Mouse (Mus musculus) hindbrain, postnatal 0 days (tissue): ENCODE data around the gene Npc1l1. TPM values are rescaled to one million over a fixed set of nuclear protein-coding genes. Genes with fewer than 3 reads are reported as not detected.

Experiments
- ATAC-seq: fragments of 200-750 bp; cut with Nextera tagmentation; 2 replicates; pipeline ENCODE4 v1.8.0; 2017; ENCODE audit warnings: mild to moderate bottlenecking, moderate TSS enrichment, moderate library complexity
- DNase-seq: peaks from one replicate; pipeline ENCODE4 v3.0.0-alpha.2; 2015; ENCODE audit warnings: low spot score
- H3K27ac ChIP-seq: fragments of 300-500 bp; sonication (generic); 2 replicates; pipeline ENCODE4 v1.5.1; 2014; ENCODE audit warnings: mild to moderate bottlenecking
- H3K27me3 ChIP-seq: fragments of 300-500 bp; sonication (generic); 2 replicates; pipeline ENCODE4 v1.6.1; 2014; ENCODE audit warnings: low read length, mixed read lengths; ENCODE audit not compliant: insufficient read depth
- H3K36me3 ChIP-seq: fragments of 300-500 bp; sonication (generic); 2 replicates; pipeline ENCODE4 v1.6.1; 2014; ENCODE audit warnings: low read length, mixed read lengths; ENCODE audit not compliant: insufficient read depth
- H3K4me1 ChIP-seq: fragments of 300-500 bp; sonication (generic); 2 replicates; pipeline ENCODE4 v1.6.1; 2014; ENCODE audit warnings: antibody characterized with exemption, low read length, mixed read lengths; ENCODE audit not compliant: insufficient read depth
- H3K4me2 ChIP-seq: fragments of 300-500 bp; sonication (generic); 2 replicates; pipeline ENCODE4 v1.6.1; 2014; ENCODE audit warnings: low read depth, mild to moderate bottlenecking, low read length, moderate library complexity, mixed read lengths
- H3K4me3 ChIP-seq: fragments of 300-500 bp; sonication (generic); 2 replicates; pipeline ENCODE4 v1.5.1; 2014; ENCODE audit warnings: low read length
- H3K9ac ChIP-seq: fragments of 300-500 bp; sonication (generic); replicated peaks from 2 replicates; pipeline ENCODE4 v1.6.1; 2014; ENCODE audit warnings: mild to moderate bottlenecking, low read length, moderate library complexity, mixed read lengths
- H3K9me3 ChIP-seq: fragments of 300-500 bp; sonication (generic); 2 replicates; pipeline ENCODE4 v1.6.1; 2016; ENCODE audit warnings: low read length, mixed read lengths
- CTCF ChIP-seq: IDR thresholded peaks from 2 replicates; pipeline ENCODE4 v1.5.1; 2016; ENCODE audit warnings: antibody characterized with exemption, control low read depth, low read depth
- WGBS: fragments of 180-500 bp; shearing (Covaris S2); extraction: QIAGEN DNeasy Blood & Tissue Kit; methylation state at CpG from one replicate; pipeline ENCODE4 v1.1.7; 2014; 5-methylcytosine and 5-hydroxymethylcytosine counted together
- polyA plus RNA-seq: library from polyadenylated mRNA; unstranded; fragments of >200 nt; fragmentation: Nextera tagmentation; extraction: Ambion mirVana; gene quantifications from 2 replicates; pipeline ENCODE4 v1.2.1, GENCODE M21; 2015
- total RNA-seq: library from RNA; depleted of rRNA; stranded (reverse); fragments of >200 nt; gene quantifications from 2 replicates; pipeline ENCODE4 v1.2.3, GENCODE M21; 2014

The Npc1l1 gene
- total and polyA plus RNA-seq, 2 experiments from 2014 or later, result 0.05 to 0.08 TPM

GRCm38 (mm10) chr11:6179194-6179593, 50.7 kb downstream of the Npc1l1 start:
- no peaks in the 10 kb centered on the region for H3K27me3 ChIP-seq
- peak overlapping the region; percentile 23; the same call in 1 of the 2 replicates for H3K27ac ChIP-seq
- no peaks in the 10 kb centered on the region for H3K36me3 ChIP-seq
- no peak overlapping the region for H3K9ac ChIP-seq
- ATAC-seq (peak; percentile 39; the same call in 1 of the 2 replicates), DNase-seq (no peak)
- H3K4me1 ChIP-seq, result peaks cover 10% of the 10 kb centered on the region
- WGBS, result 19% methylated on average over 8 of the region's 8 CpGs
- no peak overlapping the region for H3K4me3 ChIP-seq
- TF ChIP-seq CTCF, result peak; percentile 10; the same call in 1 of the 2 replicates
- H3K4me2 ChIP-seq, result no peak overlapping the region
- no peaks in the 10 kb centered on the region for H3K9me3 ChIP-seq

- no peak overlapping the region for H3K9ac ChIP-seq
- no peak overlapping the region for H3K4me3 ChIP-seq
- WGBS, result 14% methylated on average over 2 of the region's 2 CpGs
- DNase-seq, result no peak
- H3K4me2 ChIP-seq, result no peak overlapping the region
- no peak for ATAC-seq
- H3K27ac ChIP-seq, result peak overlapping the region; percentile 23; the same call in 1 of the 2 replicates
- H3K4me1 ChIP-seq, result peaks cover 7% of the 10 kb centered on the region
- H3K27me3 ChIP-seq, result no peaks in the 10 kb centered on the region
- H3K9me3 ChIP-seq, result no peaks in the 10 kb centered on the region
- no peaks in the 10 kb centered on the region for H3K36me3 ChIP-seq
- TF ChIP-seq CTCF, result no peak
Measured at GRCm38 (mm10) chr11:6178673-6179166, 51.2 kb downstream of the Npc1l1 start.

GRCm38 (mm10) chr11:6177781-6178420, 52.0 kb downstream of the Npc1l1 start:
- TF ChIP-seq CTCF, result no peak
- ATAC-seq (no peak), DNase-seq (peak; percentile 27)
- 32% methylated on average over 8 of the region's 8 CpGs for WGBS
- Histone ChIP-seq H3K36me3 (no peaks in the 10 kb centered on the region), H3K4me2 (no peak overlapping the region), H3K9me3 (no peaks in the 10 kb centered on the region), H3K4me1 (peaks cover 7% of the 10 kb centered on the region), H3K27me3 (no peaks in the 10 kb centered on the region), H3K4me3 (no peak overlapping the region), H3K9ac (no peak overlapping the region), H3K27ac (peak overlapping the region; percentile 23; the same call in 1 of the 2 replicates)

GRCm38 (mm10) chr11:6175506-6175905, 54.4 kb downstream of the Npc1l1 start:
- TF ChIP-seq CTCF, result no peak
- WGBS, result 70% methylated on average over 1 of the region's 1 CpGs

GRCm38 (mm10) chr11:6174719-6175118, 55.2 kb downstream of the Npc1l1 start:
- Histone ChIP-seq H3K4me3 (no peak overlapping the region), H3K9ac (no peak overlapping the region), H3K4me2 (no peak overlapping the region), H3K27ac (peak overlapping the region; percentile 36; the same call in 1 of the 2 replicates), H3K4me1 (peaks cover 7% of the 10 kb centered on the region), H3K9me3 (no peaks in the 10 kb centered on the region), H3K36me3 (no peaks in the 10 kb centered on the region), H3K27me3 (no peaks in the 10 kb centered on the region)
- TF ChIP-seq CTCF, result no peak
- 54% methylated on average over 7 of the region's 7 CpGs for WGBS
- ATAC-seq (no peak), DNase-seq (no peak)

More at GRCm38 (mm10) chr11:6175506-6175905, 54.4 kb downstream of the Npc1l1 start:
- Histone ChIP-seq H3K9me3 (no peaks in the 10 kb centered on the region), H3K4me3 (no peak overlapping the region), H3K36me3 (no peaks in the 10 kb centered on the region), H3K27ac (no peak overlapping the region), H3K4me1 (peaks cover 7% of the 10 kb centered on the region), H3K27me3 (no peaks in the 10 kb centered on the region), H3K4me2 (no peak overlapping the region), H3K9ac (no peak overlapping the region)
- no peak for ATAC-seq
- DNase-seq, result no peak

- no peak overlapping the region for H3K9ac ChIP-seq
- no peaks in the 10 kb centered on the region for H3K4me1 ChIP-seq
- WGBS, result 93% methylated on average over 2 of the region's 2 CpGs
- H3K4me2 ChIP-seq, result no peak overlapping the region
- no peak overlapping the region for H3K27ac ChIP-seq
- no peak for TF ChIP-seq CTCF
- no peaks in the 10 kb centered on the region for H3K9me3 ChIP-seq
- DNase-seq, result no peak
- no peaks in the 10 kb centered on the region for H3K27me3 ChIP-seq
- ATAC-seq, result no peak
- H3K36me3 ChIP-seq, result no peaks in the 10 kb centered on the region
- no peak overlapping the region for H3K4me3 ChIP-seq
Measured at GRCm38 (mm10) chr11:6169041-6169663, 60.8 kb downstream of the Npc1l1 start.

- H3K27ac ChIP-seq, result no peak overlapping the region
- no peak for TF ChIP-seq CTCF
- no peaks in the 10 kb centered on the region for H3K4me1 ChIP-seq
- no peak overlapping the region for H3K4me2 ChIP-seq
- no peak overlapping the region for H3K9ac ChIP-seq
- no peaks in the 10 kb centered on the region for H3K27me3 ChIP-seq
- no peaks in the 10 kb centered on the region for H3K36me3 ChIP-seq
- WGBS, result 66% methylated on average over 12 of the region's 12 CpGs
- DNase-seq (no peak), ATAC-seq (no peak)
- H3K4me3 ChIP-seq, result no peak overlapping the region
- no peaks in the 10 kb centered on the region for H3K9me3 ChIP-seq
Measured at GRCm38 (mm10) chr11:6166351-6166750, 63.6 kb downstream of the Npc1l1 start.
